Mouse (Mus musculus) megakaryocyte, embryonic 14.5 days (primary cell): ENCODE measurements around the gene Masp1. TPM values are rescaled to one million over a fixed set of nuclear protein-coding genes. Genes with fewer than 3 reads are reported as not detected.

ENCODE experiments used
- H3K27me3 ChIP-seq: replicated peaks from 2 replicates; pipeline ENCODE3; 2012; ENCODE audit warnings: inconsistent platforms
- H3K36me3 ChIP-seq: replicated peaks from 2 replicates; pipeline ENCODE3; 2012; ENCODE audit warnings: low read length, inconsistent platforms, mixed read lengths
- H3K4me1 ChIP-seq: 2 replicates; pipeline ENCODE4 v1.6.1; 2012; ENCODE audit warnings: inconsistent platforms
- H3K4me3 ChIP-seq: replicated peaks from 2 replicates; pipeline ENCODE3; 2012; ENCODE audit warnings: moderate library complexity, mild to moderate bottlenecking, inconsistent platforms
- H3K9me3 ChIP-seq: 2 replicates; pipeline ENCODE4 v1.6.1; 2012; ENCODE audit warnings: inconsistent platforms
- FLI1 ChIP-seq: IDR thresholded peaks from 2 replicates; pipeline ENCODE4 v1.6.1; 2012; ENCODE audit warnings: low read length, inconsistent platforms, mixed read lengths
- GATA1 ChIP-seq: IDR thresholded peaks from 3 replicates; pipeline ENCODE4 v1.6.1; 2012; ENCODE audit warnings: mixed read lengths, low read length, inconsistent platforms, borderline replicate concordance
- polyA plus RNA-seq: library from polyadenylated mRNA; stranded (reverse); fragments of >175 nt; gene quantifications from 2 replicates; pipeline ENCODE4 v1.2.3, GENCODE M21; 2012; ENCODE audit warnings: low replicate concordance; ENCODE audit not compliant: insufficient read depth

Masp1 gene
- polyA plus RNA-seq, 1 experiment: 0.10 TPM

DNA sequence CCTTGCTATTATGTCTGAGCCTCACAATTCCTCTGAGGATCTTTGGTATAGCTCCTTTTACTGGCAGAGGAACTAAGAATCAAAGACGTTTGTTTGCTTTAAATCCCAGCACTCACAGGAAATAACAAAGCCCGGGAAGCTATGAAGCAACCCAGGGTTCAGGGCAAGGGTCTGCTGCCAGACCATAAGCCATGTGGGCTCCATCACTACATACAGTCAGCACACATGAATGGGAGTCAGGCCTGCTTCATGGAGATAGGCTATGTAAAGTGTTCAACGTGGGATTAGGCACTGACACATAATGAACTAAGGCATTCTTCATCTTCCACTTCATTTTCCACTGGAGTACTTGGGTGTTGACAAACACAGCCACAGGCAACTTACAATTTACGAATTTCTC is 20.4 kb upstream of the Masp1 start:
- H3K4me1 ChIP-seq: no peaks in the 10 kb centered on the region
- no peaks in the 10 kb centered on the region for H3K9me3 ChIP-seq
- TF ChIP-seq GATA1 (no peak), FLI1 (no peak)

DNA sequence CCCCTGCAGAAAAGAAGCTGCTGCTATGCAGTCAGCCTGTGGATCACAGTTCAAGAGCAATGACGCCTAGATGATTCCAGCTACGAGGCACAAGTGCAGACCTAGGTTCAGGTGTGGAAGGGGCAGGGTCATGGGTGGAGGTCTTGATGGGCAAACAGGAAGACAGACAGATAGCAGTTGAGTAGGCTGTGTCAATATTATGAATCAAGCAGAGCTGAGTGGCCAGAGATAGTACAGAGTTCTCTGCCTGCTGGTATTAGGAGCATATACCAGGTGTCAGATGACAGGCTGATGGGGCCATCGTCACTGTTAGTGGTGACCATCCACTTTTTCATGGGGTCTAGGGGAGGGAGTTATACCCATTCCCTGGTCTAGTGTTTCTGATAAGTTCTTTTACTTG is 13.1 kb upstream of the Masp1 start:
- H3K4me1 ChIP-seq: no peaks in the 10 kb centered on the region
- no peaks in the 10 kb centered on the region for H3K27me3 ChIP-seq
- H3K9me3 ChIP-seq: no peaks in the 10 kb centered on the region
- TF ChIP-seq FLI1: no peak
- H3K4me3 ChIP-seq: no peak overlapping the region
- H3K36me3 ChIP-seq: no peaks in the 10 kb centered on the region

More for the DNA sequence above, 20.4 kb upstream of the Masp1 start:
- no peak overlapping the region for H3K4me3 ChIP-seq
- peaks cover 15% of the 10 kb centered on the region for H3K27me3 ChIP-seq
- H3K36me3 ChIP-seq: no peaks in the 10 kb centered on the region

DNA sequence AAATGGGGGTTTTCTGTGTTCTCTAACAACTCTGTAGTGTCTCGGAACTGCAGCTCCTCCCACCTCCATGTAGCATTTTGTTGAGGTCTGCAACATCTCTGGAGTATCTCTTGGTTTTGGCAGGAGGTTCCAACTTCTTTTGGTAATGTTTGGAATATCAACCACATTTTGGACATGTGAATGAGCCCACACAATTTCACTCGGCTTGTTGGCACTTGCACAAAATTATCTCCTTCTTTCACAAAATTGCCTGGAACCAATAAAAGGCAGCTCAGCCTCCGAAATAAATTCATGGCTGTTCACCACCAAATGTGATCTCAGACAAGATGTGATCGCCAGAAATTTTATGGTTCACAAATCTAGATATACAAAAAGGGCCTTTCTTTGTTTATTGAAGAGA is 8.6 kb upstream of the Masp1 start:
- Histone ChIP-seq H3K4me3 (no peak overlapping the region), H3K9me3 (peaks cover 3% of the 10 kb centered on the region), H3K36me3 (no peaks in the 10 kb centered on the region), H3K27me3 (no peaks in the 10 kb centered on the region), H3K4me1 (no peaks in the 10 kb centered on the region)
- TF ChIP-seq FLI1 (no peak), GATA1 (no peak)

DNA sequence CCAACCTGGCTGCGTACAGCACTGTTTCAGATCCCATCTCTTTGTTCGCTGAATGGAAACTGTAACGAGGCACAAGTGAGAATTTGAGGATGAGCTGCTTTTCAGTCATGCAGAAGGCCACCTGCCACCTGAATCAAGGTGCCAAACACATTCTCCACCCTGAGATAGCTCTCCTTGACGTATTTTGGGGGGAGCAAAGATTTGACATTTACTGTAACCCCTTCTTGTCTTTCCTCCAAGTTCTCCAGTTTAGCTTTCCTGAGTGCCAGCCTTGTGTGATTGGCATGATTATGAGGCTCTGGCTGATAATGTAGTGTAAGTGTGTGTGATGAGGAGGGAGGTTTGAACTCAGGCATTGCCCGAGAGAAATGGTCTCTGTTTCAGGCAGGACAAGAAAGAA is 1.5 kb upstream of the Masp1 start:
- Histone ChIP-seq H3K36me3 (no peaks in the 10 kb centered on the region), H3K4me3 (no peak overlapping the region), H3K27me3 (peaks cover 12% of the 10 kb centered on the region), H3K9me3 (peaks cover 3% of the 10 kb centered on the region), H3K4me1 (no peaks in the 10 kb centered on the region)
- no peak for TF ChIP-seq FLI1
- no peak for TF ChIP-seq GATA1

DNA sequence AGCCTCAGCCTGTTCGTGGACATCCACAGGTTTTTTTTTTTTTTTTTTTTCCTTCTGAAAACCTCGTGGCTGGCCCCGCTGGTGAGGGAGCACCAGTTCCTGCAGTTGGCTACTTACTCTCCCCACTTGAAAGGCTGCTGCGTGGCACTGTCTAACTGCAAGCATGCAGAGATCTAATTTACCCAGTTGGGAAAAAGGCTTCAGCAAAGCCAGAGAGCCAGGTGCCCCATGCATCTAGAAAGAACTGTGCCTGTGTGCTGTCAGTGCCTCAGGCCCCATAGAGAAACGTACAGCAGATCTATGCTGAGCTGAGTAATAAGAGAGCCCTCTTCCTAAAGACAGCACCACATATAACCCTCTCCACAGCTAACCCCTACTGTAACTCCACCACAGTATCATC is 477 bp upstream of the Masp1 start:
- peaks cover 12% of the 10 kb centered on the region for H3K27me3 ChIP-seq
- no peak overlapping the region for H3K4me3 ChIP-seq
- H3K36me3 ChIP-seq: no peaks in the 10 kb centered on the region
- H3K9me3 ChIP-seq: no peaks in the 10 kb centered on the region
- H3K4me1 ChIP-seq: no peaks in the 10 kb centered on the region
- TF ChIP-seq GATA1 (no peak), FLI1 (no peak)

DNA sequence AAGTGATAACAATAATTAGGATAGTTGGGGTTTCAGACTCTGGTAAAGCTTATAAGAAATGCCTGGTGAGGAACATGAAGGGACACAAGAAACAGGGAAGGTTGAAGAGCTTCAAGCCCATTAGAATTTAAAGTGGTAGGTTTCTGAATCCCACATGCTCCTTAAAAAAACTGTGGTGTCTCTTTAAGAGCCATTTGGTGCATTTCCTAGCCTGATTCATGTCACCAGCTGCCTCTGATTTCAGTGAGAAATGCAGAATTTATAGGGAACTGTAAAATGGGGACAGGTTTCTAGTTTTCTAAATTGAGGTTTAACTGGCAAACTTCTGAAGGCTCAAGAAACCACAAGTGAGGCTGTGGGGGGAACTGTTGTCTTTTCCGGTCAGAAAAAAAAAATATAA is 844 bp downstream of the Masp1 start:
- Histone ChIP-seq H3K9me3 (no peaks in the 10 kb centered on the region), H3K4me3 (no peak overlapping the region), H3K27me3 (peaks cover 12% of the 10 kb centered on the region), H3K4me1 (no peaks in the 10 kb centered on the region), H3K36me3 (no peaks in the 10 kb centered on the region)
- TF ChIP-seq FLI1 (no peak), GATA1 (no peak)

DNA sequence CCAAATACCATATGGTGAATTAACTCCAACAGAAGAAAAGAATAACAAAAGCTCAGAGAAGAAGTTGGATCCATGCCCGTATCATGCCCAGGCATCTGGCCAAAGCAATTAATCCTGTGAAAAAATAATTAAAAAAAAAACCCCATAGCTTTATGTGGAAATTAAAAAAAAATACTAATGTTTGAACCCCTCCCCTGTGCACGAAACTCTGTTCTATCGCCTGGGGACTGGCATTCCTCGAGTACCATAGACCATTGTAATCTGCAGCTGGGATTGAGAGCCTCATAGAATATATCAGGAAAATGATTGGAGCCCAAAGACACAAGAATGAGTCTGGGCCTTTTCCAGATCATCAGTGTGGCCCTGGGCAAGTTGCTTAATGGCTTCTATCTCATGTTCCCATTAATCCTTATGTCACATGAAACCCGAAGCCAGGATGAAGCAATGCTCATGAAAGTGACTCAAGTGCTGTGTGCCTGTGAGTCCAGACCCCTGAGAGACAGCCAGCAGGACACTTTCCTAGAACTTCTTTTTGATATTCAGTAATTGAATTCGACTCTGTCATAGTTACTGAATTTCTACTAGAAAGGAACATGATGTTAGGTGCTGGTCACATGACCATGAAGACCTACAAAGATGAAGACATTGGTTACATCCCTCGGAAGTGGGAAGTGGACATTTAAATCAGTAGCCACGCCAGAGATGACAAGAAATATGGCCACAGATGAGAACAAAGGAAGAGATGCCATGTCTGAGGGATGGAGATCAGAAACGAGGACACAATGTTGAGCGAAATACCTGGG is 1.8 kb downstream of the Masp1 start:
- no peaks in the 10 kb centered on the region for H3K4me1 ChIP-seq
- TF ChIP-seq GATA1: no peak
- no peak for TF ChIP-seq FLI1
- no peak overlapping the region for H3K4me3 ChIP-seq
- H3K27me3 ChIP-seq: peaks cover 12% of the 10 kb centered on the region
- H3K36me3 ChIP-seq: no peaks in the 10 kb centered on the region
- no peaks in the 10 kb centered on the region for H3K9me3 ChIP-seq

DNA sequence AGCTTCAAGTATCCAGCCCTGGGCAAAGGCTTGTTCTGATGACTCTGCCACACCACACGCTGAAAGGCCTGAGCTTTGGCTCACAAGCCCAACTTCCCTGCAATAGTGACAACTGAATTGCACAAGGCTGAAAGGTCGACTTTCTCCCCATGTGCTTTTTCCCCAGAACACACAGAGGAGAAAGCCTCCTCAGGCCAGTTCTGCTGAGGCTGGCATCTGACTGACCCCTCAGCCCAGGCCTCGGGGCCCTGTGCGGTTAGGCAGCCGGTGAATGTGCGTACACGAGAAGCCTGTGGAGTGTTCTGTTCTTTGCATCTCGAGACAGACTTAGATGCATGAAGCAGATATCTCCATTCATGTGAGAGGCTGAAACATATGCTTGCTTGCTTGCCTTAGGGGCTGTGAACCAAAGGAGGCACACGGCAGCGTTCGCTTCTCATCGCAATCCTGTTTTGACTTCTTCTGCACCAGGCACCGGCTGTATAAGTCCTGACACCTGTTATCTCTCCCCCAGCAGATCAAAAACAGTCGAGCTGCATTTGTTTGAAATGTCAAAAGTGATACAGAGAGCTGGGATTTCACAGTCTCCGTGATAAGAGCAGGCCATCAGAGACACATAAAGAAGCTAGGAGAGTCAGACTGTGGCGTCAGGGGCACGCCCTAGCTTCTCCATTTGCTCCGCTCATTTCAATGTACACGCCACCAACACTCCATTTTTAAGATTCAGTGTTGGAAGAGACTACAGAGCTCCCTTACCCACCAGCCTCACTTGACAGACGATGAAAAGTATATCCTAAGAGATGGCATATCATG is 2.7 kb downstream of the Masp1 start:
- TF ChIP-seq GATA1 (no peak), FLI1 (no peak)
- no peaks in the 10 kb centered on the region for H3K36me3 ChIP-seq
- H3K9me3 ChIP-seq: no peaks in the 10 kb centered on the region
- H3K4me1 ChIP-seq: no peaks in the 10 kb centered on the region
- H3K27me3 ChIP-seq: peaks cover 12% of the 10 kb centered on the region
- no peak overlapping the region for H3K4me3 ChIP-seq

DNA sequence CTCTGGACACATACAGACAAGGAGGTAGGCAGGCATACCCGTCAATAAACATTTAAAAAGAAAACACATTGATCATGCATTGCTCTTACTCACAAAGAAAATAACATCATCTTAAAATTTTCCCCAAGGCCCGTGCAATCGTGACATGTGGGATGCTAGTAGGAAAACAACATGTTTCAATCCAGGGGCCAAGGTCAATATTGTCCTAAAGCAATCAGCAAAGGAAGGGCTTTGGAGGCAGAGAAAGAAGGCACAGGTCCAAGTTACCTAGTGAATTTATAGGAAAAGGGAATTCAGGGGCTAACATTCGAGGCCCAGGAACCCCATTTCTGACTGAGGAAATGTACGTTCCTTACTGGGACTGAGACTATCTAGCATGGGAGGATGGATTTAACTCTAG is 3.4 kb downstream of the Masp1 start:
- H3K9me3 ChIP-seq: no peaks in the 10 kb centered on the region; the same call in 1 of the 2 replicates
- no peaks in the 10 kb centered on the region for H3K4me1 ChIP-seq
- no peak overlapping the region for H3K4me3 ChIP-seq
- H3K27me3 ChIP-seq: peaks cover 10% of the 10 kb centered on the region
- H3K36me3 ChIP-seq: no peaks in the 10 kb centered on the region
- TF ChIP-seq GATA1 (no peak), FLI1 (no peak)

DNA sequence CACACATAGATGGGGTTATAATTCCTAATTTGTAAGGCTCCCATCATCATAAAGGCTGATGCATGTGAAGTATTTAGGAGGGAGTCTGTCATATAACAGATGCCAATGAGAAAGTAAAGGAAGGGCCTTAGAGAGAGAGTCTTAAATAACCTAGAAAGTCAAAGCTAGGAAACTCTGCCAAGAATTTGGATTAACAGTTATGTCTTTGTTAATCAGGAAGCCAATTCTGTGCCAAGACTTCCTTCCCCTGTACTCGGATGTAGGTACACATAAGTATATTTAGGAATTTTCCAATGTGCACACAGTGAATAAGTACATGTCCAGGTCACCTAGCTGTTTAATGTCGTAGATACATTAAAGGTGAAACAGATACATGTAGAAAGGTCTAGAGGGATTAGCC is 4.0 kb downstream of the Masp1 start:
- no peaks in the 10 kb centered on the region for H3K4me1 ChIP-seq
- no peaks in the 10 kb centered on the region for H3K36me3 ChIP-seq
- H3K27me3 ChIP-seq: peaks cover 10% of the 10 kb centered on the region
- H3K4me3 ChIP-seq: no peak overlapping the region
- TF ChIP-seq FLI1: no peak
- no peak for TF ChIP-seq GATA1
- H3K9me3 ChIP-seq: no peaks in the 10 kb centered on the region; the same call in 1 of the 2 replicates
